Mouse (Mus musculus) kidney, embryonic 14.5 days (tissue): Measurements from ENCODE around the gene Mindy4. TPM values are rescaled to one million over a fixed set of nuclear protein-coding genes. Genes with fewer than 3 reads are reported as not detected.

ENCODE experiments used
- ATAC-seq: fragments of 200-750 bp; cut with Nextera tagmentation; 2 replicates; pipeline ENCODE4 v1.8.0; 2017; ENCODE audit warnings: moderate number of reproducible peaks, mild to moderate bottlenecking, moderate TSS enrichment, moderate library complexity; ENCODE audit not compliant: low FRiP score, low TSS enrichment
- H3K27ac ChIP-seq: fragments of 300-500 bp; sonication (generic); 2 replicates; pipeline ENCODE4 v1.5.1; 2014; ENCODE audit warnings: low read depth, mild to moderate bottlenecking, low read length, moderate library complexity, mixed read lengths
- H3K27me3 ChIP-seq: fragments of 300-500 bp; sonication (generic); 2 replicates; pipeline ENCODE4 v1.6.1; 2014; ENCODE audit warnings: mild to moderate bottlenecking, low read length; ENCODE audit not compliant: control insufficient read depth, insufficient read depth
- H3K36me3 ChIP-seq: fragments of 300-500 bp; sonication (generic); 2 replicates; pipeline ENCODE4 v1.6.1; 2014; ENCODE audit warnings: low read length, mixed read lengths; ENCODE audit not compliant: control insufficient read depth, insufficient read depth
- H3K4me1 ChIP-seq: fragments of 300-500 bp; sonication (generic); 2 replicates; pipeline ENCODE4 v1.6.1; 2014; ENCODE audit warnings: low read length, mixed read lengths; ENCODE audit not compliant: control insufficient read depth, insufficient read depth
- H3K4me2 ChIP-seq: fragments of 300-500 bp; sonication (generic); replicated peaks from 2 replicates; pipeline ENCODE4 v1.6.1; 2014; ENCODE audit warnings: low read depth, mild to moderate bottlenecking, low read length
- H3K4me3 ChIP-seq: fragments of 300-500 bp; sonication (generic); 2 replicates; pipeline ENCODE4 v1.5.1; 2014; ENCODE audit warnings: mild to moderate bottlenecking, low read length
- H3K9ac ChIP-seq: fragments of 300-500 bp; sonication (generic); 2 replicates; pipeline ENCODE4 v1.6.1; 2014; ENCODE audit warnings: low read depth, mild to moderate bottlenecking, low read length, moderate library complexity
- H3K9me3 ChIP-seq: fragments of 300-500 bp; sonication (generic); 2 replicates; pipeline ENCODE4 v1.6.1; 2016; ENCODE audit warnings: low read length; ENCODE audit not compliant: control insufficient read depth
- WGBS: fragments of 180-500 bp; shearing (Covaris S2); extraction: QIAGEN DNeasy Blood & Tissue Kit; methylation state at CpG from one replicate; pipeline ENCODE4 v1.1.7; 2014; 5-methylcytosine and 5-hydroxymethylcytosine counted together
- polyA plus RNA-seq: library from polyadenylated mRNA; unstranded; fragments of >200 nt; fragmentation: Nextera tagmentation; extraction: Ambion mirVana; gene quantifications from 2 replicates; pipeline ENCODE4 v1.2.1, GENCODE M21; 2014

Mindy4 gene
- polyA plus RNA-seq, 1 experiment from 2014 or later, result 17.7 TPM

- no peak overlapping the region for H3K9ac ChIP-seq
- ATAC-seq, result no peak
- WGBS, result 80% methylated on average over 8 of the region's 8 CpGs
- H3K4me1 ChIP-seq, result 0 out of 2 replicates have a peak, but pooled peaks cover 4% of the 10 kb centered on the region
- peaks cover 3% of the 10 kb centered on the region; the same call in 1 of the 2 replicates for H3K36me3 ChIP-seq
- no peaks in the 10 kb centered on the region for H3K27me3 ChIP-seq
- no peak overlapping the region for H3K27ac ChIP-seq
- no peak overlapping the region for H3K4me3 ChIP-seq
- H3K9me3 ChIP-seq, result no peaks in the 10 kb centered on the region
- H3K4me2 ChIP-seq, result no peak overlapping the region
Measured at GRCm38 (mm10) chr6:55299482-55299881, 96.3 kb downstream of the Mindy4 start.

GRCm38 (mm10) chr6:55299917-55300316, 96.7 kb downstream of the Mindy4 start:
- Histone ChIP-seq H3K27me3 (no peaks in the 10 kb centered on the region), H3K36me3 (peaks cover 3% of the 10 kb centered on the region; the same call in 1 of the 2 replicates), H3K4me3 (no peak overlapping the region), H3K27ac (no peak overlapping the region), H3K9me3 (no peaks in the 10 kb centered on the region), H3K9ac (no peak overlapping the region), H3K4me2 (no peak overlapping the region), H3K4me1 (0 out of 2 replicates have a peak, but pooled peaks cover under 1% of the 10 kb centered on the region)
- 82% methylated on average over 2 of the region's 2 CpGs for WGBS
- no peak for ATAC-seq

- no peaks in the 10 kb centered on the region for H3K27me3 ChIP-seq
- no peak overlapping the region for H3K4me3 ChIP-seq
Measured at GRCm38 (mm10) chr6:55300704-55301103, 97.5 kb downstream of the Mindy4 start.

GRCm38 (mm10) chr6:55310179-55310578, 107.0 kb downstream of the Mindy4 start:
- H3K36me3 ChIP-seq, result no peaks in the 10 kb centered on the region; the same call in 1 of the 2 replicates
- no peak for ATAC-seq
- H3K4me1 ChIP-seq, result no peaks in the 10 kb centered on the region
- WGBS, result 44% methylated on average over 2 of the region's 2 CpGs
- no peak overlapping the region for H3K9ac ChIP-seq
- no peak overlapping the region for H3K27ac ChIP-seq
- H3K4me2 ChIP-seq, result no peak overlapping the region
- H3K27me3 ChIP-seq, result no peaks in the 10 kb centered on the region
- H3K9me3 ChIP-seq, result no peaks in the 10 kb centered on the region
- no peak overlapping the region for H3K4me3 ChIP-seq

More at GRCm38 (mm10) chr6:55300704-55301103, 97.5 kb downstream of the Mindy4 start:
- Histone ChIP-seq H3K27ac (no peak overlapping the region), H3K36me3 (peaks cover 3% of the 10 kb centered on the region; the same call in 1 of the 2 replicates), H3K9ac (no peak overlapping the region), H3K4me1 (no peaks in the 10 kb centered on the region), H3K4me2 (no peak overlapping the region), H3K9me3 (no peaks in the 10 kb centered on the region)
- WGBS, result 88% methylated on average over 11 of the region's 11 CpGs
- ATAC-seq, result no peak

GRCm38 (mm10) chr6:55311962-55312361, 108.8 kb downstream of the Mindy4 start:
- Histone ChIP-seq H3K4me1 (no peaks in the 10 kb centered on the region), H3K27me3 (no peaks in the 10 kb centered on the region), H3K36me3 (no peaks in the 10 kb centered on the region; the same call in 1 of the 2 replicates), H3K9ac (no peak overlapping the region), H3K4me3 (no peak overlapping the region), H3K4me2 (no peak overlapping the region), H3K9me3 (no peaks in the 10 kb centered on the region), H3K27ac (no peak overlapping the region)
- ATAC-seq, result no peak
- 36% methylated on average over 5 of the region's 5 CpGs for WGBS

GRCm38 (mm10) chr6:55313893-55314292, 110.7 kb downstream of the Mindy4 start:
- Histone ChIP-seq H3K9ac (no peak overlapping the region), H3K27me3 (no peaks in the 10 kb centered on the region), H3K4me3 (no peak overlapping the region), H3K9me3 (no peaks in the 10 kb centered on the region), H3K4me1 (no peaks in the 10 kb centered on the region), H3K36me3 (no peaks in the 10 kb centered on the region; the same call in 1 of the 2 replicates), H3K4me2 (no peak overlapping the region), H3K27ac (no peak overlapping the region)
- ATAC-seq, result no peak
- 93% methylated on average over 4 of the region's 4 CpGs for WGBS

GRCm38 (mm10) chr6:55314628-55315027, 111.4 kb downstream of the Mindy4 start:
- Histone ChIP-seq H3K36me3 (no peaks in the 10 kb centered on the region; the same call in 1 of the 2 replicates), H3K27me3 (no peaks in the 10 kb centered on the region), H3K4me3 (no peak overlapping the region), H3K4me1 (no peaks in the 10 kb centered on the region), H3K27ac (no peak overlapping the region), H3K9ac (no peak overlapping the region), H3K4me2 (no peak overlapping the region), H3K9me3 (no peaks in the 10 kb centered on the region)
- WGBS, result 90% methylated on average over 8 of the region's 8 CpGs
- no peak for ATAC-seq

- no peak overlapping the region for H3K4me2 ChIP-seq
- 0 out of 2 replicates have a peak, but pooled peaks cover 4% of the 10 kb centered on the region for H3K4me1 ChIP-seq
- no peak overlapping the region for H3K27ac ChIP-seq
- no peak overlapping the region for H3K4me3 ChIP-seq
- no peaks in the 10 kb centered on the region for H3K9me3 ChIP-seq
- no peak overlapping the region for H3K9ac ChIP-seq
- no peak for ATAC-seq
- no peaks in the 10 kb centered on the region for H3K27me3 ChIP-seq
- 95% methylated on average over 3 of the region's 3 CpGs for WGBS
- H3K36me3 ChIP-seq, result no peaks in the 10 kb centered on the region
Measured at GRCm38 (mm10) chr6:55318597-55318996, 115.4 kb downstream of the Mindy4 start.

- H3K27ac ChIP-seq, result no peak overlapping the region
- no peaks in the 10 kb centered on the region for H3K9me3 ChIP-seq
- 0 out of 2 replicates have a peak, but pooled peaks cover 4% of the 10 kb centered on the region for H3K4me1 ChIP-seq
- ATAC-seq, result no peak
- WGBS, result 63% methylated on average over 14 of the region's 14 CpGs
- no peak overlapping the region for H3K4me2 ChIP-seq
- H3K36me3 ChIP-seq, result no peaks in the 10 kb centered on the region
- H3K27me3 ChIP-seq, result no peaks in the 10 kb centered on the region
- no peak overlapping the region for H3K4me3 ChIP-seq
- H3K9ac ChIP-seq, result no peak overlapping the region
Measured at GRCm38 (mm10) chr6:55319585-55320551, 116.7 kb downstream of the Mindy4 start.
